Mouse (Mus musculus) cerebellum, postnatal 10 days (tissue): Measurements from ENCODE around the gene Rhbdf1.
A peak's percentile ranks its signal among the peaks of the same experiment; 100 is the strongest.

Experiments
- DNase-seq, 2 experiments: peaks; one replicate each; pipeline ENCODE4 v3.0.0; 2021; ENCODE audit warnings: mixed read lengths in 2 of 2

Rhbdf1 gene

GRCm38 (mm10) chr11:32188881-32189280, 33.2 kb downstream of the Rhbdf1 start:
- DNase-seq, result no peak

GRCm38 (mm10) chr11:32187256-32187655, 34.8 kb downstream of the Rhbdf1 start:
- no peak for DNase-seq

- no peak for DNase-seq
Measured at GRCm38 (mm10) chr11:32186031-32186430, 36.1 kb downstream of the Rhbdf1 start.

- DNase-seq, result no peak
Measured at GRCm38 (mm10) chr11:32184469-32184868, 37.6 kb downstream of the Rhbdf1 start.

- peak; percentile 96 to 98 for DNase-seq
Measured at GRCm38 (mm10) chr11:32181973-32182868, 39.9 kb downstream of the Rhbdf1 start.

GRCm38 (mm10) chr11:32181246-32181645, 40.9 kb downstream of the Rhbdf1 start:
- no peak for DNase-seq

GRCm38 (mm10) chr11:32178506-32178905, 43.6 kb downstream of the Rhbdf1 start:
- DNase-seq, result no peak

- DNase-seq, result no peak
Measured at GRCm38 (mm10) chr11:32166683-32167082, 55.4 kb downstream of the Rhbdf1 start.

- DNase-seq, result peak; percentile 97 to 98
Measured at GRCm38 (mm10) chr11:32161922-32162804, 59.9 kb downstream of the Rhbdf1 start.

GRCm38 (mm10) chr11:32161500-32161899, 60.6 kb downstream of the Rhbdf1 start:
- peak; percentile 71 to 75 for DNase-seq

- DNase-seq, result no peak
Measured at GRCm38 (mm10) chr11:32160341-32160740, 61.8 kb downstream of the Rhbdf1 start.
